Mouse (Mus musculus) lung, postnatal 4 days (tissue): Measurements from ENCODE around the gene Cdc42bpg.
"Not testable (repeated sequence)": the region's sequence is repeated elsewhere in the genome, so short reads cannot be mapped to it uniquely, and the experiment has no call there.

ENCODE experiments used
- DNase-seq, 2 experiments: peaks; one replicate each; pipeline ENCODE4 v3.0.0; 2021

Cdc42bpg gene

DNA sequence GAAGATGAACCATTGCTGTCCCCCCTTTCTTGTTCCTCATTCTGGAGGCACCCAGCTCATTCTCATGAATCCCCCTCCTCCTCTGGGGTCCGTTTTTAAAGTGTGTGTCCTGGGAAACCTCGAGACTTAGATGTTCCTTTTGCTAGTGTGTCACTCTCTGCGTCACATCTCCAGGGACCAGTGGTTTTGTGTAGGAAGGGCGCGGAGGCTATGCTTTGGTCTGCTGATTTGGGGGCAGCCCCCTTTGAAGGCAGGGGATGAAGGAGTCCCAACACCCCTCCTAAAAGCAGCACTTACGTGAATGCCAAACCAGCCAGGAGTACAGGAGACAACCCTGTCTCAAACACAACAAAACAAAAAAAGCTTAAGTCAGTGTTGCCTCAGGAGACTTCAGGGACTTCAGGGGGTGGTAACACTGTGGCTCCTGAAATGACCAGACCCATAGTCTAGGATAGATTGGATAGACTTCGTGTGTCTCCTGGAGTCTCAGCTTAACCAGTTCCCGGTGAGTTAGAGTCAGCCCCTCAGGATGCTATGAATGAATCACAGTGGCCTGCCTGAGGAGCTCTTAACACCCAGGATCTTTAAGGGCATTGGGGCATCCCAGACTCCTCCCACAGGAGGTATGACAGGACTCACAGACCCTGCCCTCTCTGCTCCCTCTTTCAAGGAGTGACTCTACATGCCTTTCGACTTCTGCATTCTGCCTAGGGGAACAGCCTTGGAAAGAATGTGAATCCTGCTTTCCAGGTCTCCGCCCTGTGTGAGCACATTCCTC, 28.4 kb upstream of the Cdc42bpg start:
- DNase-seq = peak; percentile 83 to 90

GRCm38 (mm10) chr19:6278439-6279073, 27.7 kb upstream of the Cdc42bpg start:
- no peak for DNase-seq

DNA sequence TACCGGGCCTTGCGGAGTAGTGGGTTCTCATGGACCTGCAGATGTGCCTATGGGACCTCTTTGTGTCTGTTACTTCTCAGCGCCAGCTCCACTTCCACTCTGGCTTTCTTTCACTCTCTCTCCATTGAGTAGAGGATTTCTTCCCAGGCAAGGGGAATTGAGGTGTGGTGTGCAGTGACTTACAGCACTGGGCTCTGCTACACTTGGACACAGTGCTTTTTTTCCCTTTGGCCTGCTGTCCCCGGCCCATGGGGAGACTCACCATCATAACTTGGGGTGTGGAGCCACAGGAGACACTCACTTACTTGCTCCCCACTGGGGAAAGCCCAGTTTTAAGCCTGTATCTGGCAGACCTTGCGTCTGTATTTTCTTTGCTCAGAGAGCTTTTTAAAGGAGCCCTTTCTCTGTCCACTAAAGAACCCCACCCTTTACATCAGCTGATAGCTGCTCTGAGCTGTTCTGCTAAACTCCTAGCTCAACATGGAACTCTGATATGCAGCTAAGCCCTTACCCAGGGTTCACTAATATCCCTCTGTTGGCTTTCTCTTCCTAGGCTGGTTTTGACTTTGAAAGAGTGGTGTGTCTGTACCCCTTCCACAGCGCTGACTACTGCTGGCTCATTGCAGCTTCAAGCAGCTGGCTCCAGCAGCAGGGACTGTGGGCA, 26.6 kb upstream of the Cdc42bpg start:
- no peak for DNase-seq

DNA sequence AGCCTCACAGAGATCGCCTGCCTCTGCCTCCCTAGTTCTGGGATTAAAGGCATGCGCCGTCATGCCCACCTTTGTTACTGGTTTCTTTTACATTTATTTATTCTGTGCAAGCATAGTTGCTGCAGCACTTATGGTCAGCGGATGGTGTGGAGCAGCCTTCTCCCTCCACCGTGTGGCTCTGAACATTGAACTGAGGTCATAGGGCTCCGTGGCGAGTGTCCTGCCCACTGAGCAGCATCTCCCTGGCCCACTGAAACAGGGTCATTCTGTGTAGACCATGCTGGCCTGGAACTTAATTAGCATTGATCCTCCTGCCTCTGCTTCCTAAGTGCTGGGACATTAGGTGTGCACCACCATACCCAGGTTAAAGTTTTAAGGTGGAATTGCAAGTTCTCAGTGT, 25.7 kb upstream of the Cdc42bpg start:
- DNase-seq = no peak

DNA sequence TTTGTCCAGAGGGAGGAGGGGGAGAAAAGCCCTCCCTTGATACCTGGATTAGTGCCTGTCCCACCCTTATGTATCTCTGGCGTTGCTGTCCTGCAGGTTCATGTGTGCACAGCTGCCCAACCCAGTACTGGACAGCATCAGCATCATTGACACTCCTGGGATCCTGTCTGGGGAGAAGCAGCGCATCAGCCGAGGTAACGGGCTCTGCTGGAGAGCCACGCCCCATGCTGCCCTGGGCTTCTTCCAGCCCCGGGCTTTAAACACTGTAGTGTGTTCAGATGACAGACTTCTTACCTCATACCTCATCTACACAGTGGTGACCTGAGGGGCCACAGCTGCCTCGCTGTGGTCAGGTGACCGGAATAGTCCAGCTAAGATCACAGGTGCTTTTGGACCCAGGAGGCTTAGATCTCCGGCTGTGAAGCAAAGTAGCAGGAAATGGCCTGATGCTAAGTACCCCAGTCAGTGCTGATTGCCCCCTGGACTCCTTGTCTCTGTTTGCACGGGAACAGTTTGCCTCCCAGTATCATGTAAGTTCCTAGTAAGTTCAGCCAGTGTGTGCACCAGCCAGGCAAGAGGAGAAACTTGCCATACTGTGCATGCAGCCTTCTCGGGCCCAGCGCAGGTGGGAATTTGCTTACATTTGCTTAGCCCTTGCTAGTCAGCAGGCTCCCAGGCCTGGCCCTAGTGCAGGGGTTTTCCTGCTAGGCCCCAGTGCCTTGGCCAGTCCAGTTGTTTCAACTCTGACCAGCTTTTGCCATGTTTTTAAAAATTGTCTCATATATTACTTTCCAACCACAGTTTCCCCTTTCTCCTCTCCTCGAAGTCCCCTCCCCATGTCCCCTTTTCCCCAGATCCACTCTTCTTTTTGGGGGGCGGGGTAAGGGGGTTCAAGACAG, 24.9 kb upstream of the Cdc42bpg start:
- no peak for DNase-seq

DNA sequence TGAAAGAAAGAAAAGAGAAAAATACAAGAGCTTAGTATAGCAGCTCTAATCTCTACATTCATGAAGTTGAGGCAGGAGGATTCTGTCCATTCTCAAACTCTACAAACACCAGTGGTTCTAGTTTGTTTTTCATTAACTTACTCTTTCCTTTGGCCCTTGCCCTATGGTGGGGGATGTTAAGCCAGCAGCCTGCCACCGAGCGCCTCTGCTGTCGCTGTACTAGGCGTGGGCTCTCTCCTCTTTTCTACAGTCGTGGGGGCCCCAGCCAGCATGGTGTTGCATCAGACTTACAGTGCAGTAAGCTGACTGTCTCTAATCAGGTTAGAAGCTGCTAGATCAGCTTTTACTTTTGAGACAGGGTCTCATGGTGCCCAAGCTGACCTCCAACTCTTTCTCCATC, 23.3 kb upstream of the Cdc42bpg start:
- no peak for DNase-seq

DNA sequence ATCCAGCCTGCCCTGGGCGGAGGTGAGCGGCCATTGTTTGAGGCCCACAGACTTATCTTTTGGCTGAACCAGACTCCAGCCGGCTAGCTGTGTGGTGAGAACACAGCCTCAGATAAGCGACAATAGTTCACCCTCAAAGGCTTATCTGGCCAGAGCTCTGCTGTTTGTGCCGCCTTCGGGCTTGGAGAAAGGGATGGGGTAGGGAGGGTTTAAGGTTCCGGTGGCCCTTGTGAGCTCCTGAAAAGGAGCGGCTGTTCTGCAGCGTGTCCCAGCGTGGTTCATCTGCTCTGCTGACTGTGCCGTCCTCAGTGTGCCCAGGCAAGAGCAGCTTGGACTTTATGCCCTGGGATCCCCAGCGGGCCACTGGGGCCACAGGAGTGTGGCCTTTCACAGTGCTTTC, 21.8 kb upstream of the Cdc42bpg start:
- DNase-seq = no peak

DNA sequence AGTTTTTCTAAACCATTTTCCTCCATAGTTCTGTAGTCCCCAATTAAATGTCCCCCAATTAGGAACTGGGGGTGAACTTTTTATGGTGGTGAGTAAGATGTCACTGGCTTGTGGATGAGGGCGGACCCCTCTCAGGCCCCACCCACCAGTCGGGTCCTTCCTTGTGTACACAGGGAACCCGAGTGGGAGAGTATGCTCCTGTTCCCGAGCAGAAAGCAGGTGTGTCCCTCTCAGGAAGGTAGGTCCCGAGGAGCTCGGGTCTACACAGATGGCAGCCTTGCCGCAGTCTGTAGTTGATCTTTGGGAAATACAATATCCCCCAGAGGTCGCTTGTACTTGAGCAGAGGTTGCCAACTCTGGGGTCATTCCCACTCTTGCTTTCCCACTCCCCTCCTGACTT, 21.0 kb upstream of the Cdc42bpg start:
- no peak for DNase-seq

- peak; percentile 62 to 77 for DNase-seq
Observed at GRCm38 (mm10) chr19:6285632-6286433, 20.4 kb upstream of the Cdc42bpg start.

GRCm38 (mm10) chr19:6286434-6287401, 19.5 kb upstream of the Cdc42bpg start:
- DNase-seq = no peak

GRCm38 (mm10) chr19:6288236-6288894, 17.9 kb upstream of the Cdc42bpg start:
- DNase-seq = peak in 1 of 2 experiments; percentile 54

DNA sequence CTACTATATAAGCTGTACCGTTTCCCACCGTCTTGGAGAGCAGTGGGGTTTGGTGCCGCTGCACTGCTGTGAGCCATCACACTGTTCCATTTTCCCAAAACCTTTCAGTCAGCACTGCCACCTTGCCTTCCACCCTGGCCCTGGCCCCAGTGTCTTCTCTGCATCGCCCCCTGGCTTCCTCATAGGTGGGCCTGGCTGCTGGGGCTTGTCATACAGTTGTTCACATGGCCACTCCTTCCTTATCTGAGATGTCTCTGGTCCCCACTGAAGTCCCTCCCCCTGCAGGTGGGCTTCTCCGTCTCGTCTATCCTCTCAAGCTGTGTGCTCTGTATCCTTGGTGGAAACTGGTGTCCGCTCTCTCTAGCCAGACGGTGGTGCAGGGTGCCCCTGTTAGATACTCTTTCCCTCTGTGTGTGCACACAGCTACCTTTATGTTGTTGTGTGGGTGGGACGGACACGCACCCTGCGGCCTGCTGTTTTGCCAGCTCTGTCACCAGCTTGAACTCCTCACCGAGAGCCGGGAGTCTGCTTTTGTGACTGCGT, 16.5 kb upstream of the Cdc42bpg start:
- no peak for DNase-seq

- DNase-seq = not testable (repeated sequence)
Observed at GRCm38 (mm10) chr19:6290720-6291116, 15.5 kb upstream of the Cdc42bpg start.

- DNase-seq = no peak
Observed at GRCm38 (mm10) chr19:6291117-6291781, 15.0 kb upstream of the Cdc42bpg start.

DNA sequence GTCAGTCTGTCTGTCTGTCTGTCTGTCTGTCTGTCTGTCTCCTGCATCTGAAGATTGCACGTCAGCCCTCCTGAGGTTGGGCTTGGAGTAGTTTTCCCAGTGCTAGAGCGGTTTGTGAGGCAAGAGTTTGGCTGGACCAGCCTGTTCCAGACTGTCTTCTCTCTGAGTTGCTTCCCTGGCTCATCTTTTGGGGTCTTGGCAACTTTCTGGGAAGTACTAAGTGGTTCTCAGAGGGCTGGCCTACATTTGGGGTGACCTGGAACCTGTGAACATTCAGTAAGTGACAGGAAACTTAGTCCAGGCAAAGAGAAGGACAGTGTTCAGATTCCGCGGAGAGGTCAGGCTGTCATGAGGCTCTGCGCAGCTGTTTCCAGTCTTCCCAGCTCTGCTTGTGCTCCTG, 14.0 kb upstream of the Cdc42bpg start:
- DNase-seq = no peak

DNA sequence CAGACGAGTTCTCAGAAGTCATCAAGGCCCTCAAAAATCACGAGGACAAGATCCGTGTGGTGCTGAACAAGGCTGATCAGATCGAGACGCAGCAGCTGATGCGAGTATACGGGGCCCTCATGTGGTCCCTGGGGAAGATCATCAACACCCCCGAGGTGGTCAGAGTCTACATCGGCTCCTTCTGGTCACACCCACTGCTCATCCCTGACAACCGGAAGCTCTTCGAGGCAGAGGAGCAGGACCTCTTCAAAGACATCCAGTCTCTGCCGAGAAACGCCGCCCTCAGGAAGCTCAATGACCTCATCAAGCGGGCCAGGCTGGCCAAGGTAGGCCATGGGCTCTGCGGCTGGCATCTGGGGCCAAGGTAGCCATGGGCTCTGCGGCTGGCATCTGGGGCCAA, 12.0 kb upstream of the Cdc42bpg start:
- DNase-seq = no peak

DNA sequence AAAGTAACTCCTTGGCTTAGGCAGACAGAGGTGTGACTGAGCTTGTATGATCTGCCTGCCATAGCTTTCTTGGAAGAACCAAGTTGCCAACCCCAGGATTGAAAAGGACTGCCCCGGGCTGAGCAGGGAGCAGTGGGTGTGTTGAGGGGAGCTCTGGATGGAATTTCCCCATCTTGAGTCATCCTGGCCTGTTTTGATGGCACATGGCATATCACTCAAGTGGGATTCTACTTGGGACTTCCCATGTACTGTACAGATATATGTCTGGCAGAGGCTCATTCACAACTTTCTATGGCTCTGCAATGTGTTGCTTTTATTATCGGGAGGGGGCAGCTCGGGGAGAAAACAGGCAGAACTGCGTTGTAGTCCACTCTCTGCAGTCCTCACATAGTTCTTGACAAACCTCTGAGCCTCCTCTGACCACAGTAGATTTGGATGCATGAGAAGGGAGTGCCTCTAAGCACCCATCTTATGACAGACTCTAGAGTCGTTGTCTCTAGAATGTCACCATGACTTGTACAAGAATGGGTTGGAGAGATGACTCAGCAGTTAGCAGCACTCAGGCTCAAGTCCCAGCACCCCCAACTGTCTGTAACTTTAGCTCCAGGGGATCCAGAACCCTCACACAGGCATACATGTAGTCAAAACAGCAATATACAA, 9.6 kb upstream of the Cdc42bpg start:
- no peak for DNase-seq

DNA sequence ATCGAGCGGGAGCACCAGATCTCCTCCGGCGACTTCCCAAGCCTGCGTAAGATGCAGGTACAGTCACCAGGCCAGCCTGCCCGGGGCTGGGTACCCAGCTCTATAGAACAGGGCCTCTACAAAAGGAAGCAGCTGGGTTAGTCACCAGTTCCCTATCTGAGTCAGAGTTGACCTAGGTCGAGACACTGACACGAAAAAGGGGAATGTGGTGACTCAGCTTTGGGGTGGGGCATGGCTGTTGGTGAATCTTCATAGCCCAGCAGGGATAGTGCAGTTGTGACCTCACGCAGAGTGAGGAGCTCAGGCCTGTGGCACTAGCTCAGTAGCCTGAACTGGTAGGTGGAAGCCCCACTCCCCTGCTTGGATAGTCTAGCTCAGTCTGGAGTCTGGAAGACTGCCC, 8.6 kb upstream of the Cdc42bpg start:
- peak in 1 of 2 experiments; percentile 65 for DNase-seq

GRCm38 (mm10) chr19:6299003-6299402, 7.3 kb upstream of the Cdc42bpg start:
- no peak for DNase-seq
